Mouse (Mus musculus) thymus, adult 18-20 months (tissue): ENCODE measurements around the gene Ccl11.

Source experiments
- DNase-seq, 2 experiments: peaks; one replicate each; pipeline ENCODE4 v3.0.0; 2022; ENCODE audit warnings: mixed read lengths in 2 of 2

Ccl11 gene

DNA sequence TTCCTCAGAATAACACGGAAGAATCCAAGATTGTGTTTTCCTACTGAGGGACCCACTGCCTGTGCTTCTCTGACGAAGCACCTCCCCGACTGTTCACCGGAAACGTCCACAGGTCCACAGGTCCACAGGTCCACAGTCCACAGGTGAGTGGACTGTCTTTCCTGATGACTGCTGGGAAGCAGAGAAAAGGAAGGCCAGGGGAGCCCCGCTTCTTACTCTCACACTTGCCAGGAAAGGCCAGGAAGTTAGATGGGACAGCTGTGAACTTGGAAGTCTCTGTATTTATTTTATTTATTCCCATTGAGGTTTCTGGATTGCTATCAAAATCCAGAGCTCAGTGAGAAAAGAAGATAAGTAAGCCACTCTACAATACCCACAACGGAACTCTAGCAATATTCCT is 3.8 kb upstream of the Ccl11 start:
- DNase-seq, result no peak

DNA sequence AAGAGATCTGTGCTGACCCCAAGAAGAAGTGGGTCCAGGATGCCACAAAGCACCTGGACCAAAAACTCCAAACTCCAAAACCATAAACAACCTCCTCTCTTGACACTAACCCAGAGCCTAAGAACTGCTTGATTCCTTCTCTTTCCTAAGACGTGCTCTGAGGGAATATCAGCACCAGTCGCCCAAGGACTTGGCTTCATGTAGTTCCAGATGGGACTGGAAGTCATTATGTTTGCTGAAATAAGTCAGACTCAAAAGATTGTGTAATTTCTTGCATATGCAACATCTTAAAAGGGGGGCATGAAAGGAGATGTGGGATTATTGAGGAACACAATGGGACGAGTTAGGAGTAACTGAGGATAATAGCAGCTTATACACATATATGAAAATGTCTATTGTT is 4.6 kb downstream of the Ccl11 start:
- no peak for DNase-seq

DNA sequence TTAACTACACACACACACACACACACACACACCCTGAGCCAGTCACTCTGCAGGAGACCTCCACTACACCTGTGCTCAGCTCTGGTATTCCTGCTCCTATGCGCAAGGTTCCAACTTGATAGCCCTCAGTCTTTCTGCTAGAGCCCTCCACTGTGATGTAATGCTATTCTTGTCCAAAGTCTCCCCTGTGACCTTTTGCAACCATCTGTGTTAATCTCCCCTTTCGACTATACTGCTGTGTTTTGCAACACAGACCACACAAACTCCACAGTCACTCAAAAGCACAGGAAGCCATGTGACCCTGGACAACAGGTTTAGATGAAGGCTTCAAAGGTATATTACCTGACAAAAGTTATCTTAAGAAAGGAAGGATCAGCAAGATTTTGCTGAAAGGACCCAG is 5.8 kb downstream of the Ccl11 start:
- DNase-seq, result no peak

DNA sequence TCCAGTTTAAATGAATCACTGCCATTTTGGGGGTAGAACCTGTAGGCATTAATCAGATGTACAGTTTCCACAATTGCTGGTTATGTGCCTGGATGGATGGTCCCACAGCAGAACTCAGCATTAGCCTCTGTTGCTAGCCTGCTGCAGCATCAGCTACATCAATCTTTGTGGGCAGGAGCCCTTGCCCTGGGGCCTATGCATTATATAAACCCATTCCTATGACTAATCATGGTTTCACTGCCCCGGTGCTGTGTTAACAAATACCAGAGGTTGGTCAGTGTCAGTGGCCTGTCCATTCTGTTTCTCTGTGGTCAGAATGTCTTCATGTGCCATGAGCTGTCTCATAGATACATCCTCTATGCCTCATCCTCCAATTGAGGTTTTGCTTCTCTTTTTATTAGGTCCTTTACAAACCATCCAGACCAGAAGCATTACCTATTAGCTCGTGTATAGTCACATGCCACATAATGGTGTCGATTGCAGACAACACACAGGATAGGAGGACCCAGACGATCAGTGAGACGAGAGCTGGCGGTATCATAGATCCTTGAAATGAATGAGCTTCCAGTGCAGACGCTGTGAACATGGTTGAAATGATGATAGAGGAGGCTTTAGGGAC is 9.4 kb downstream of the Ccl11 start:
- DNase-seq, result no peak

DNA sequence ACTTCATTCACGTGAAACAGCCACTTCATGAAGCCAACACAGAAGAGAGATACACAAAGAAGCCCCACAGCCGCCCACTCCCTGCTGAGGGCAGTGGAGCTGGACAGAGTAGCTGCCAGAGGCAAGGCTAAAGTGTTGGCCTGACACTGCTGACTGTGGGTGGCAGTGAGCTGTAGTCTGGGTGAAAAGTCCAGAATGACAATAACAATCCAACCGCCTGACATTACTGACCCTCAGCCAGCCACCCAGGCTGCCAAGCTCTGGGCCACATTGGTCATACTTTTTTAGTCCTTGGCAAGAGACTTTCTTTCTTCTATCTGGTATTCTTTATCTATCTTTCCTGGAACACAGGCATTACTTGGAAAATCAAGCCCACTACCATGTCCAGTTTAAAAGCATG is 13.5 kb downstream of the Ccl11 start:
- no peak for DNase-seq

DNA sequence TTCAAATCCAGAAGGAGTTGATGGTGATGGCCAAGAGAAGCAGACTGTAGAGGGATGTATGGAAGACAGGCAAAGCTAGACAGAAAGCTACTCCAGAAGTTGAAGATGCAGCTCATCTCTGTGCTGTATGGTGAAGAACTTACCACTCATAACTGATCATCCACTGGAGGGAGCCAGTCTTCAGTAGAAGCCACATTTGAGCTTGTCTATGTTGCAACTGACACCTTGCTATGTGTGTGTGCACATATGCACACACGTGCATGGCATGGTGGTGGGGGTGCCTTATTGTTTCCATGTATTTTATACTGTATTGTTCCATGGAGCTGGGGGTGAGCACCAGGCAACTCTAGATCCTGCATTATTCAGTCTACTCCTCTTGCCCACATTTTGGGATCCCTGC is 14.8 kb downstream of the Ccl11 start:
- DNase-seq, result no peak

DNA sequence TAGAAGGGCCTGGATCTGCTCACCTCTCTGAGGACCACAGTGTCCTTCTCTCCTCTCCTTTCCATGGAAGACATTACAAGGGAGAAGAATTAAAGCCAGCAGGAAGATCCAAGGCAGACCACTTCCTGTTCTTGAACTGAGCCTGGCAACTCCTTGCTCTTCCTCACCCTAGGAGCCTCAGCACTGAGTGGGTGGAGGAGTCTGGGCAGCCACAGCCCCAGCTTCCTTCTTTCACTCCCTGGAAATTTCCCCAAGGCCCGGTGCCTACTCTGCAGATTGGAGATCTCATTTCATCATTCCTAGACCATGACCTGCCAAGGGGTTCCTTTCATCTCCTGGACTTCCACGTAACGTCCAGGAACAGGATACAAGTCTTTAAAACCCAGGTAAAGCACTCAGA is 15.4 kb downstream of the Ccl11 start:
- no peak for DNase-seq

DNA sequence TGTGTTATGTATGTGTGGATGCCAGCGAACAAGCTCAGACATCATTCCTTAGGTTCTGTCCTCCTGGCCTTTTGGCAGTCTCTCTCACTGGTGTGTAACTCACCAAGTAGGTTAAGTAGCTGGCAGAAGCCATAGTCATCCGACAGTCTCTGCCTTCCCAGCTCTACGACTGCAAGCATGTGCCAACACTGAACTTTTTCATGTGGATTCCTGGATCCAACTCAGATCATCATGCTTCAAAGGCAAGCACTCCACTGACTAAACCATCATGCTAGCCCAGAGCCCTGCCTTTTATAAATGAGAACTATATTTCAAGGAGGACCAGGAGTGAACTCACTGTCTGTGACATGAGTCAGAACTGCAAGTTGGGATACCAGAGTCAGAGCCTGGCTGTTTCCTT is 16.1 kb downstream of the Ccl11 start:
- DNase-seq, result no peak

DNA sequence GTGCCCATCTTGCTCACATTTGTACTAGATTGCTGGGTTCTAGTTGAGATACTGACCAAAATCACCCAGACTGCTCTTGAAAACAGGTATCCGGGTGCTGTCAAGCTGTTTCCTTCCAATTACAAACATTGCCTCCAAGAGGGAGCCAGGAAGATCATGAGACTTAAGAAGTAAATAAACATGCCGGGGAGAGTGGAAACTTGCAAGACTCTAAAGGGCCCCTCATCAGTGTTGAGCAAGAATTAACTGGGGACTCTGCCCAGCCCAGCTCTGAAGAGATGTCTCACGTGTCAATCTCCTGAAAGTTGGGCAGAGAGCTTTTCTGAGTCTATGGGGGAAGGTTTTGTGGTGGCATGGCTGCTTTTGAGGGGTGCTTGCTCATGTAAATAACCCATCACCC is 19.4 kb downstream of the Ccl11 start:
- DNase-seq, result no peak

DNA sequence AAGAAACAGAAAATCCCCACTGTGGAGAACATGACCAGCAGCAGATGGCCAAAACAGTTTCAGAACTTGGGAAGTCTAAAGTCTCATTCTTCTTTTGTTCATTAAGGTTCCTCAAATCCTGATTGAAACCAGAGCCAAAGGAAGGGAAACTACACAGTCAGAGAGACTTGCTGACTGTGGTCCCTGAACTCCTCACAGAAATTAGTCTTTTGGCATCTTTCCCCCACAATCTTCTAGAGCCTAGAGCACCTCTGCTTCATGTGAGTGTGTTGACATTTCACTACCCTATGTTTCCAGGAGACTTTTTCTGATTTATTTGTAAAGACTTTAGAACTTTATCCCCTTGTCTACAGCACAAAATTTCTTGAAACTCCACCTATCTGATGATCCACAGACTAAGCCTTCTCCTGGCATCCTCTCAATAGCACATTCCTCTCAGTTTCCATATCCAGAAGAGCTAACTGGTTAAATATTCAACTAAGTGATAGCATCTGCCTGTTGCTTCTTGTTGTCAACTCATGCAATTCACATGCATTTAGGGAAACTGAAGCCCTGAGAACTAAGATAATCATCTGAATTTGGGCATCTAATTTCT is 20.6 kb downstream of the Ccl11 start:
- DNase-seq, result no peak

DNA sequence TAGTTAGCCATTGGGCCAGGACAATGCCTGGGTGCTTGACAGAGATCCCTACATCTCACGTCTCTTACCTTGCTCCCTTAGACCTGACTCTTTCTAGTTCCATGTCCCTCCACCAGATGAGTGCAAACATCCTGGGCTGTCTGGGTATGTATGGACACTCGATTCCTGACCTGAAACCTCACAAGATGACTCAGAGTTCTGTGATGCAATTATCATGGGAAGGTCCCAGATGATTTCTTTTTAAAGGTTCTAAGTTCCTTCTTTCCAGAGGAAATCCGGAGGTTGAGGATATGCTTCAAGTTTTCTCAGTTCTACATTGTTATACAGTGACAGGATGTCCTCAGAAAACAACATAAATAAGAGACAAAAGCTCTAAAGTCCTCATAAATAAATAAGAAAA is 23.2 kb downstream of the Ccl11 start:
- DNase-seq, result no peak

DNA sequence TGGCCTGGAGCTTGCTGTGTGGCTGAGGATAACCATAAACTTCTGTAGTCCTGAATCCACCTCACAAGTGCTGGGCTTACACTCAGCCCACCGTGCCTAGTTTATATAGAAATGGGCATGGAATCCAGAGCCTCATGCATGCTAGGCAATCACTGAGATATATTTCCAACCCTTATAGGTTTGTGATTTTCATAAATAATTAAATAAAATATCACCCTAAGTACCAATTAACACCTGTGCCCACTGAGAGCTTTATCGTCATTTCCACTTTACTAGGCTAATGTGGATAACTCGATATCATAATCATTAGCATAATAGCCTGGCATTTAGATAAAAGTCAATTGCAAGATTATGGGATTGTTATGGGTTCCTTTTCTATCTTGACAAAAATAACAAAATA is 26.7 kb downstream of the Ccl11 start:
- no peak for DNase-seq

DNA sequence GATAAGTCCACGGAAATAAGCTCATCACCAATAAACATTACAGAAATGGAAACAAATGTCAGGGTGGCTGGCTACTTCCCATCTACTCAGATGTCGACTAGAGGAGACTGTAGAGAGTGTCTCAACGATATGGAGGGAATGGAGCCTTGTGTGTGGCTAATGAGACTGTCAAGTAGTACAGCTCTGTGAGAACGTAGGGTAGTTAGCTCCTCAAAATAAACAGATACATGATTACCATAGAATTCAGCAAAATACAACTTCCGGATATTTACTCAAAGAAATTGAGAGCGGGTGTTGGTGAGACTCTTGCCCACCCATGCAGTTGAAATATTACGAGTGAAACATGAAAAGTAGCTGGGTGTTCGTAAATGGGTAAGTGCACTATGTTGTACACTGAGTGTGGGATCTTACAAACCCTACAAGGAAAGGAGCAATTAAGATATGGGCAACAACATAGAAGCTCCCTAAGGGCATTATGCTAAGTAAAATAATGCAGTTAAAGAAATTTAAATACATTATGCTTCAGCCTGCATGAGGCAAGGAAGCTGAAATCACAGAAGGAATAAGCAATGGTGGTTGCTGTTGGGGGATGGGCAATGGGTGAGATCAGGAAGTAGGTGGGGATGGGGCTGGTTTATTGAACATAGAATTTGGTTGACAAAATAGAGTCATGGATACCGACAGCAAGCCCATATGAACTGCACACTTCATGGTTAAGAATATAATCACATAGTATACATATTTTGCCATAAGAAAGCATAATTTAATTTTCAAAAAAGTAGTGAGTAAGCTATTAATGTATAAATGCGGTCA is 42.1 kb downstream of the Ccl11 start:
- DNase-seq, result no peak

DNA sequence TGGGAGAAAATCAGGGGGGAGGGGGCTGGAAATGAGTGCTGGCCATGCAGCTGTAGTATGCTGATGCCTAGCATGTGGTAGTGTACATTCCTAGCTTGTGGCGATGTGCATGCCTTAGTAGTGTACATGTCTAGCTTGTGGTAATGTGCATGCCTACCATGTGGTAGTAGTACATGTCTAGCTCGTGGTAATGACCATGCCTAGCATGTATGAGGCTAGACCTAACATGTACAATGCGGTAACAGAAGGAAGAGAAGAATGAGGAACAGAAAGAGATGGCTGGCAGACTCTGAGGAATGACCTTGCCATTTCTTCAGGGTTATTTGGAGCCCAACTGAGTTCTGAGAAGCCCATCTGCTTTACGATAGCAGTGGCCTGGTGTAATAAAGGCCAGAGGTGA is 43.5 kb downstream of the Ccl11 start:
- no peak for DNase-seq

DNA sequence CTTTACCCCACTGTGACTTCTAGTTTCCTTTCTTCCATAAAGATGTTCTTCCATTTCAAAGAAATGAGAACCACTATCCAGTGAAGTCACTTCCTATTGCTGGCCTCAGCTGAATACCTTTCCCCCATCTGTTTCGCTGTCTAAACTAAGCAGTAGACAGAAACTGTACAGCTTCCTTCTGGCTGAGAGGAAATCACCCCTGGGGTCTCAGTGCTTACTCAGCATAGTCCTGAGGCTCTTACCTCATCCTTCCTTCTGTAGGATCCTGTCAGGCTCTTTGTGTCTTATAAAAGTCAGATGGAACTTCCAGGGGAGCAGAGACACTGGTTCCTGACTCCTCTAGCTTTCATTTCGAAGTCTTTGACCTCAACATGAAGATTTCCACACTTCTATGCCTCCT is 43.9 kb downstream of the Ccl11 start, which contains the start of gene Ccl12:
Gene Ccl12, plus strand, starts transcription at position 317 of the 400 bp plus-strand sequence.
- no peak for DNase-seq

DNA sequence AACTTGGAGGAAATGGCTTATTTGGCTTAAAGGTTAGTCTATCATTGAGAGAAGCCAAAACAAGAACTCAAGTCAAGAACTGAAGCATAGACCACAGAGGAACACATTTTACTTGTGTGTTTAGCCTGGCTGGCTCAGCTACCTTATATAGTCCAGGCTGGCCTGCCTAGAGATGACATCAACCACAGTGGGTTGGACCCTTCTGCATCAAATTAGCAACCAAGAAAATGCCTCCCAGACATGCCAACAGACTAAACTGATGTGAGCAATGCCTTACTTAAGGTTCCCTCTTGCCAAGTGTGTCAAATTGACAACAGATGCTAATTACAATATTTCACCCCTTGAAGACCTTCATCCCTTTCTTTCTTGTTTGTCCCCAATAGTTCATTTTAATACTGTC is 52.0 kb downstream of the Ccl11 start:
- no peak for DNase-seq

DNA sequence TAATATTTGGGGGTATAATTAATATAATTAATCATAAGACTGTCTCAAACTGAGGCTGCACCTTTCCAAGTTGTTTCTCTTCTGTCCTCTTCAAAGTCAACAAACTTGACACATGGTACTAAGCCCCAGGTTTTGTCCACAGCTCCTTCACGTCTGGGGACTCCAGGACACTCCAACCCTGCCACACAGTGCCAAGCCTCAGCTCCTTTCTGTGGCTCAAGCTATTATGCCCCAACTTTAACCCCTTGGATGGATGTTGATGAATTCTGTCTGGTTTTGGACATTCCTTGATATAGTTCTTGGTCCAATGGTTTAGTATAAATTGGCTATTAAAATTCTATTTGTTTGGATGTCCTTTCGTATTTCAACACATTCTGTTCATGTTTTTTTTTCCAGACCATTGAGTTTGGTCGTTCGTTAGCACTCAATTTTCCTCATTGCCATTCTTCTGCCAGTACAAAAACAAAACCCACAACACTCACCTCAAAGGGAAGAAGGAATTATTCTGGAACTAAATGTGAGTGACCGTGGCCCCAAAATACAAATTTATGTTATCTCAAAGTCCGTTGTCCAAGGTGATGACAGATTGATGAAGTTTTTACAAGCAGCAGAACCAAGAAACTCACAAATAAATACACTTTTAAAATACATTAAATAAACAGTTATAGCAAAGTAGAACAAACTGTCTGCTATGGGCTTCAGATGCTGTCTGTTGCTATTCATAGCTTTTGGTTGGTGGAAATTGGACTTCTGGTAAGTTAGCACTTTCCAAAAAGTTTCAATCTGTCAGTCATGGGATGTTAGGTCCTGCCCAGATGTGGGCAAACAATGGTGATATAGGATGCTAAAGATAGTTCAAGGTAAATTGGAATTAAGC is 53.0 kb downstream of the Ccl11 start:
- no peak for DNase-seq
